Mouse (Mus musculus) monocyte, adult 2 months (primary cell): ENCODE measurements around the gene Mrpl35.

Source experiments
- DNase-seq, 2 experiments: peaks; one replicate each; pipeline ENCODE4 v3.0.0; 2022; ENCODE audit warnings: low spot score in 2 of 2, low read depth in 1 of 2

Gene Mrpl35

GRCm38 (mm10) chr6:71801011-71801713 lies 25.6 kb downstream of the Mrpl35 start:
- DNase-seq, result no peak

GRCm38 (mm10) chr6:71799391-71799790 lies 27.4 kb downstream of the Mrpl35 start:
- no peak for DNase-seq

DNA sequence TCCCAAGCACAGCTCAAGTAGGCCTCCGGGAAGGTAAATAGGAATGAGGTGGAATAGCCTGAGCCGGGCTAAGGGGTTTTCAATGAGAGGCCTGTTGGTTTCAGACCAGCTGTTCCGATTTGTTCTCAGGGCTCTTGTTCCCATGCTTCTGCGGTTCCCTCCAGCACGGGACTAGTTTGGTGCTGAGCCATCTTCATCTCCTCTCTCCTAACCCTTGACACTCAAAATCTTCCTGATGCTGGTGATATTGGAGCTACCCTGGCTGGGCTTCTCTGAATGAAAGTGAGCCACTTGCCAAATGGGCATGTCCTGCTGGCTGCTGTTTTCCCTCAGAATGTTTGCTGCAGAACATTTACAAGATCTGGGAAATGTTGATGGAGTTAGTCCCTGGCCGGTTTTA lies 35.0 kb downstream of the Mrpl35 start:
- DNase-seq, result no peak

- DNase-seq, result no peak
Measured at GRCm38 (mm10) chr6:71788348-71788747, 38.4 kb downstream of the Mrpl35 start.

- no peak for DNase-seq
Measured at GRCm38 (mm10) chr6:71783165-71783564, 43.6 kb downstream of the Mrpl35 start.

- no peak for DNase-seq
Measured at GRCm38 (mm10) chr6:71780431-71780830, 46.3 kb downstream of the Mrpl35 start.

GRCm38 (mm10) chr6:71779831-71780230 lies 46.9 kb downstream of the Mrpl35 start:
- DNase-seq, result no peak

- DNase-seq, result no peak
Measured at GRCm38 (mm10) chr6:71778016-71778415, 48.8 kb downstream of the Mrpl35 start.

GRCm38 (mm10) chr6:71772636-71773208 lies 54.0 kb downstream of the Mrpl35 start:
- DNase-seq, result no peak

DNA sequence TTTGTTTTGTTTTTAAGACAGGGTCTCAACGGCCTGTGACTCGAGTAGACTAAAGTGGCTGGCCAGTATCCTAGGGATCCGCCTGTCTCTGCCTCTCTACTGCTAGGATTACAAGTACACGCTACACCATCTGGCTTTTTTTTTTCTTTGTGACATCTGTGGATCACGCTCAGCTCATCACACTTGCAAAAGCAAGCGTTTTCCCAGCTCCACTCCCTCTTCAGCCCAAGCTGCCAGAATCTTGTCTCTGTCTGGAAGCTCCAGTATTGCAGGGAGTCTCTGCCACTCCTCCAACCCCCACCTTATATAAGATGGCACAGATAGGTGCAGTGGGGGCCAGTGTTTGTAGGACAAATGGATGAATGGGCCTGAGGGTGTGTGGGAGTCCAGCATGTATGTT lies 54.6 kb downstream of the Mrpl35 start:
- DNase-seq, result no peak

GRCm38 (mm10) chr6:71771282-71771681 lies 55.5 kb downstream of the Mrpl35 start:
- no peak for DNase-seq

GRCm38 (mm10) chr6:71770856-71771255 lies 55.9 kb downstream of the Mrpl35 start:
- DNase-seq, result no peak

GRCm38 (mm10) chr6:71769901-71770690 lies 56.7 kb downstream of the Mrpl35 start:
- DNase-seq, result no peak

- DNase-seq, result no peak
Measured at GRCm38 (mm10) chr6:71767761-71768160, 59.0 kb downstream of the Mrpl35 start.
